In genomic region chr7:27295956-27296355, GRCm38 (mm10) we compare ENCODE assay signal across 20 mouse cellular contexts. TPM values are rescaled to one million over a fixed set of nuclear protein-coding genes. Genes with fewer than 3 reads are reported as not detected.
DNase-seq lines count a peak whose midpoint lies in the region; ATAC-seq and TF ChIP-seq lines count a peak whose summit lies in the region.
"Had no signal": no experiment of that assay in that cellular context is flagged by ENCODE, and none has a peak within 500 bp of the region (broad histone marks: within the 10 kb centered on the region; RNA-seq: fewer than 3 reads in every experiment).

No protein-coding gene starts in this region.

- WGBS in liver, adult 2 months = 6% methylated on average over 4 of the region's 4 CpGs
- 55% methylated on average over 4 of the region's 4 CpGs for WGBS in liver, embryonic 12.5 days (ENCODE audit: insufficient replicate concordance)
- 87% methylated on average over 4 of the region's 4 CpGs for WGBS in forebrain, embryonic 11.5 days

- DNase-seq in gastrocnemius, adult 2 months = peak; percentile 36
- no peak for DNase-seq in gastrocnemius, postnatal 14 days
- peak; percentile 47 for DNase-seq in liver, adult 2 months (ENCODE audit: extremely low read depth, low read depth, low spot score)
- DNase-seq in adipocyte (ENCODE audit: low spot score) = peak; percentile 60
- peak; percentile 49 for DNase-seq in lung, postnatal 25 days (ENCODE audit: low spot score)
- no peak for DNase-seq in forebrain, embryonic 11.5 days (ENCODE audit: low spot score)
- DNase-seq in thymus, postnatal 0 days (ENCODE audit: low spot score) = no peak
- DNase-seq: cerebellum, adult 11 months; cerebellum, postnatal 10 days; liver, embryonic 13.5 days; retina, postnatal 1 day had no signal

- no peaks in the 10 kb centered on the region for H3K27me3 ChIP-seq in liver, adult 2 months (ENCODE audit: control insufficient read depth, insufficient read depth, low read length)
- H3K27me3 ChIP-seq in liver, embryonic 12.5 days (replicated peaks) = peaks cover 5% of the 10 kb centered on the region
- no peaks in the 10 kb centered on the region for H3K27me3 ChIP-seq in forebrain, embryonic 11.5 days (ENCODE audit: control insufficient read depth, insufficient read depth, low read length)
- H3K27me3 ChIP-seq: embryonic facial prominence, embryonic 13.5 days; heart, embryonic 13.5 days had no signal

- H3K4me2 ChIP-seq in liver, embryonic 12.5 days = no peak overlapping the region
- no peak overlapping the region for H3K4me2 ChIP-seq in forebrain, embryonic 11.5 days (ENCODE audit: low read depth, low read length, severe bottlenecking)
- H3K4me2 ChIP-seq: embryonic facial prominence, embryonic 13.5 days; heart, embryonic 13.5 days; hindbrain, embryonic 13.5 days; liver, embryonic 13.5 days had no signal

- no peak for TF ChIP-seq CTCF in gastrocnemius, adult 2 months (IDR thresholded peaks at IDR 0.05)
- TF ChIP-seq CTCF in liver, adult 2 months (IDR thresholded peaks at IDR 0.05; ENCODE audit: low read depth, low read length) = no peak

- H3K27ac ChIP-seq in gastrocnemius, adult 2 months = peak overlapping the region; percentile 8; the same call in 1 of the 2 replicates
- H3K27ac ChIP-seq in liver, adult 2 months (replicated peaks; ENCODE audit: insufficient read depth, low read depth, low read length) = no peak overlapping the region
- H3K27ac ChIP-seq in liver, embryonic 12.5 days = no peak overlapping the region
- no peak overlapping the region for H3K27ac ChIP-seq in forebrain, embryonic 11.5 days (ENCODE audit: low read depth, low read length)
- H3K27ac ChIP-seq: embryonic facial prominence, embryonic 13.5 days; heart, embryonic 13.5 days; hindbrain, embryonic 13.5 days; kidney, postnatal 0 days; liver, embryonic 13.5 days had no signal

- no peak overlapping the region for H3K9ac ChIP-seq in liver, adult 2 months (ENCODE audit: low read depth, low read length)
- no peak overlapping the region for H3K9ac ChIP-seq in liver, embryonic 12.5 days
- H3K9ac ChIP-seq in forebrain, embryonic 11.5 days (ENCODE audit: low read length) = no peak overlapping the region
- H3K9ac ChIP-seq: embryonic facial prominence, embryonic 13.5 days; heart, embryonic 13.5 days; hindbrain, embryonic 13.5 days; liver, embryonic 13.5 days had no signal

- no peaks in the 10 kb centered on the region for H3K9me3 ChIP-seq in liver, embryonic 12.5 days (replicated peaks)
- H3K9me3 ChIP-seq in forebrain, embryonic 11.5 days (ENCODE audit: control insufficient read depth, low read length) = no peaks in the 10 kb centered on the region
- H3K9me3 ChIP-seq: embryonic facial prominence, embryonic 13.5 days; heart, embryonic 13.5 days; hindbrain, embryonic 13.5 days; liver, embryonic 13.5 days had no signal

- no peak overlapping the region for H3K4me3 ChIP-seq in gastrocnemius, adult 2 months
- H3K4me3 ChIP-seq in liver, adult 2 months (ENCODE audit: insufficient read depth, low read depth, low read length) = no peak overlapping the region
- no peak overlapping the region for H3K4me3 ChIP-seq in liver, embryonic 12.5 days
- no peak overlapping the region for H3K4me3 ChIP-seq in forebrain, embryonic 11.5 days (ENCODE audit: low read depth, low read length)
- H3K4me3 ChIP-seq: embryonic facial prominence, embryonic 13.5 days; heart, embryonic 13.5 days; hindbrain, embryonic 13.5 days; liver, embryonic 13.5 days had no signal

- H3K36me3 ChIP-seq in liver, adult 2 months (ENCODE audit: control insufficient read depth, insufficient read depth, low read length) = no peaks in the 10 kb centered on the region
- no peaks in the 10 kb centered on the region for H3K36me3 ChIP-seq in liver, embryonic 12.5 days
- H3K36me3 ChIP-seq in forebrain, embryonic 11.5 days (ENCODE audit: control insufficient read depth, insufficient read depth, low read length) = no peaks in the 10 kb centered on the region
- H3K36me3 ChIP-seq: embryonic facial prominence, embryonic 13.5 days; heart, embryonic 13.5 days; hindbrain, embryonic 13.5 days; liver, embryonic 13.5 days had no signal

- TF ChIP-seq POLR2A in liver, adult 2 months (IDR thresholded peaks at IDR 0.05; ENCODE audit: extremely low read depth, insufficient read depth, low read length) = no peak

- no peaks in the 10 kb centered on the region for H3K79me2 ChIP-seq in liver, adult 2 months (ENCODE audit: control insufficient read depth, insufficient read depth, low read length)

- intact Hi-C loops in gastrocnemius, adult 2 months (cut with DNase I) = no loop called here
- intact Hi-C loops in gastrocnemius, postnatal 14 days (cut with DNase I; ENCODE audit: low total_unique reads) = no loop called here

- no peak for ATAC-seq in liver, embryonic 12.5 days
- no peak for ATAC-seq in forebrain, embryonic 11.5 days (replicated peaks; ENCODE audit: low FRiP score)
- ATAC-seq: activated CD4-positive, CD25-positive, alpha-beta regulatory T cell, adult 4 months; inflammation-experienced regulatory T-cells, adult 6 months had no signal

- 0 out of 2 replicates have a peak, but pooled peaks cover 2% of the 10 kb centered on the region for H3K4me1 ChIP-seq in liver, adult 2 months (ENCODE audit: control insufficient read depth, insufficient read depth, low read length)
- no peaks in the 10 kb centered on the region for H3K4me1 ChIP-seq in liver, embryonic 12.5 days
- no peaks in the 10 kb centered on the region for H3K4me1 ChIP-seq in forebrain, embryonic 11.5 days (replicated peaks; ENCODE audit: control insufficient read depth, insufficient read depth, low read length)
- H3K4me1 ChIP-seq: hindbrain, embryonic 13.5 days; liver, embryonic 13.5 days had no signal

RNA-seq across cellular contexts. Expression of gene Numbl, which starts 37.7 kb away (rescaled TPM):
- 1 to 10 TPM; 3.8 to 4.2 TPM for total RNA-seq in gastrocnemius, adult 2 months (2021)
- 10 to 100 TPM in 1 of 2 experiments, 1 to 10 TPM in 1; 8.0 to 10.2 TPM for total RNA-seq in gastrocnemius, postnatal 14 days (2021)
- total RNA-seq in liver, adult 2 months (2014; rRNA removed) = 0.46 and 0.74 TPM in 2 replicates
- 0.62 and 1.5 TPM in 2 replicates for polyA plus RNA-seq in liver, adult 2 months (2012; rRNA removed)
- polyA plus RNA-seq in liver, embryonic 12.5 days (2016; fragmentation: Nextera tagmentation; extraction: Ambion mirVana) = 3.9 and 4.0 TPM in 2 replicates
- 19.1 and 20.1 TPM in 2 replicates for polyA plus RNA-seq in forebrain, embryonic 11.5 days (2014; fragmentation: Nextera tagmentation; extraction: Ambion mirVana)
- polyA plus RNA-seq in thymus, postnatal 0 days (2015; fragmentation: Nextera tagmentation; extraction: Ambion mirVana) = 3.2 and 3.5 TPM in 2 replicates
- polyA plus RNA-seq: activated CD4-positive, CD25-positive, alpha-beta regulatory T cell, adult 4 months had no signal

RNA-seq across cellular contexts. Expression of gene Ltbp4, which starts 41.5 kb away (rescaled TPM):
- 10 to 100 TPM; 48.0 to 81.2 TPM for total RNA-seq in gastrocnemius, adult 2 months (2021)
- 100 to 1,000 TPM; 122 to 151 TPM for total RNA-seq in gastrocnemius, postnatal 14 days (2021)
- total RNA-seq in liver, adult 2 months (2014; rRNA removed) = 9.4 and 24.2 TPM in 2 replicates
- 29.2 and 32.5 TPM in 2 replicates for polyA plus RNA-seq in liver, adult 2 months (2012; rRNA removed)
- 5.7 TPM in 2 replicates for polyA plus RNA-seq in liver, embryonic 12.5 days (2016; fragmentation: Nextera tagmentation; extraction: Ambion mirVana)
- 11.9 and 13.0 TPM in 2 replicates for polyA plus RNA-seq in forebrain, embryonic 11.5 days (2014; fragmentation: Nextera tagmentation; extraction: Ambion mirVana)
- 3.6 and 5.6 TPM in 2 replicates for polyA plus RNA-seq in thymus, postnatal 0 days (2015; fragmentation: Nextera tagmentation; extraction: Ambion mirVana)
- total RNA-seq: granulocyte monocyte progenitor cell, adult 5-6 weeks; neutrophil, adult 5-6 weeks had no signal

RNA-seq across cellular contexts. Expression of gene Shkbp1, which starts 59.9 kb away (rescaled TPM):
- total RNA-seq in gastrocnemius, adult 2 months (2021) = 1 to 10 TPM; 2.3 to 2.8 TPM
- total RNA-seq in gastrocnemius, postnatal 14 days (2021) = 1 to 10 TPM; 3.5 to 5.3 TPM
- 3.6 and 4.4 TPM in 2 replicates for total RNA-seq in liver, adult 2 months (2014; rRNA removed)
- 19.8 and 23.9 TPM in 2 replicates for polyA plus RNA-seq in liver, adult 2 months (2012; rRNA removed)
- polyA plus RNA-seq in liver, embryonic 12.5 days (2016; fragmentation: Nextera tagmentation; extraction: Ambion mirVana) = 32.1 and 36.1 TPM in 2 replicates
- polyA plus RNA-seq in forebrain, embryonic 11.5 days (2014; fragmentation: Nextera tagmentation; extraction: Ambion mirVana) = 64.3 and 67.6 TPM in 2 replicates
- polyA plus RNA-seq in thymus, postnatal 0 days (2015; fragmentation: Nextera tagmentation; extraction: Ambion mirVana) = 45.1 and 46.3 TPM in 2 replicates

Comparison
In these comparisons a context has a peak if more than half of its experiments do, and no peak if none do; other contexts are left out.
1. DNase-seq: peak in gastrocnemius, adult 2 months (single experiment), liver, adult 2 months (single experiment), adipocyte (single experiment) and lung, postnatal 25 days (single experiment); none in gastrocnemius, postnatal 14 days (single experiment), forebrain, embryonic 11.5 days (single experiment) and thymus, postnatal 0 days (single experiment).